Mouse (Mus musculus) spleen, postnatal 14 days (tissue): ENCODE data around the gene Ap3d1.

Source experiments
- DNase-seq, 2 experiments: peaks; one replicate each; pipeline ENCODE4 v3.0.0; 2021 to 2022; ENCODE audit warnings: low spot score in 2 of 2

Gene Ap3d1

GRCm38 (mm10) chr10:80704418-80704817, 37.6 kb downstream of the Ap3d1 start:
- DNase-seq = no peak

GRCm38 (mm10) chr10:80703643-80704042, 38.4 kb downstream of the Ap3d1 start:
- no peak for DNase-seq

- DNase-seq = peak; percentile 90 to 92
Observed at GRCm38 (mm10) chr10:80702536-80703390, 39.3 kb downstream of the Ap3d1 start.

GRCm38 (mm10) chr10:80701721-80702535, 40.1 kb downstream of the Ap3d1 start, which contains the start of the genes Mob3a and Izumo4:
Gene Mob3a (minus strand): TSS chr10:80701977.
Gene Izumo4 (plus strand): TSS chr10:80702184.
- peak; percentile 93 to 94 for DNase-seq

GRCm38 (mm10) chr10:80700732-80701131, 41.3 kb downstream of the Ap3d1 start:
- DNase-seq = no peak

- no peak for DNase-seq
Observed at GRCm38 (mm10) chr10:80700038-80700504, 42.0 kb downstream of the Ap3d1 start.

GRCm38 (mm10) chr10:80698605-80699004, 43.5 kb downstream of the Ap3d1 start:
- no peak for DNase-seq

GRCm38 (mm10) chr10:80697812-80698211, 44.3 kb downstream of the Ap3d1 start:
- DNase-seq = no peak

- no peak for DNase-seq
Observed at GRCm38 (mm10) chr10:80697393-80697787, 44.7 kb downstream of the Ap3d1 start.

GRCm38 (mm10) chr10:80696502-80697392, 45.3 kb downstream of the Ap3d1 start:
- DNase-seq = no peak

GRCm38 (mm10) chr10:80695801-80696501, 46.1 kb downstream of the Ap3d1 start:
- DNase-seq = peak in 1 of 2 experiments; percentile 35

GRCm38 (mm10) chr10:80695186-80695585, 46.9 kb downstream of the Ap3d1 start:
- DNase-seq = peak; percentile 53 to 67

- DNase-seq = no peak
Observed at GRCm38 (mm10) chr10:80694159-80694938, 47.7 kb downstream of the Ap3d1 start.

GRCm38 (mm10) chr10:80693401-80694045, 48.5 kb downstream of the Ap3d1 start:
- no peak for DNase-seq

- no peak for DNase-seq
Observed at GRCm38 (mm10) chr10:80692249-80693165, 49.6 kb downstream of the Ap3d1 start.

- peak in 1 of 2 experiments; percentile 58 for DNase-seq
Observed at GRCm38 (mm10) chr10:80687850-80688249, 54.2 kb downstream of the Ap3d1 start.

GRCm38 (mm10) chr10:80686617-80687016, 55.4 kb downstream of the Ap3d1 start:
- no peak for DNase-seq

GRCm38 (mm10) chr10:80684984-80685383, 57.1 kb downstream of the Ap3d1 start:
- no peak for DNase-seq
